Mouse (Mus musculus) liver, adult (tissue): ENCODE results near the gene Lrriq3.

Source experiments
- GATA4 ChIP-seq: IDR thresholded peaks from 2 replicates; pipeline ENCODE4 v1.6.1; 2014; ENCODE audit warnings: mild to moderate bottlenecking, low read length; ENCODE audit not compliant: insufficient replicate concordance

The Lrriq3 gene

GRCm38 (mm10) chr3:155180303-155180902, 87.2 kb downstream of the Lrriq3 start:
- no peak for TF ChIP-seq GATA4

- TF ChIP-seq GATA4, result no peak
These were observed 93.2 kb downstream of the Lrriq3 start for GRCm38 (mm10) chr3:155186456-155186855.

GRCm38 (mm10) chr3:155188857-155189256, 95.6 kb downstream of the Lrriq3 start:
- no peak for TF ChIP-seq GATA4

- no peak for TF ChIP-seq GATA4
These were observed 141.7 kb downstream of the Lrriq3 start for GRCm38 (mm10) chr3:155234919-155235318.

GRCm38 (mm10) chr3:155235502-155235901, 142.3 kb downstream of the Lrriq3 start:
- no peak for TF ChIP-seq GATA4
